Mouse (Mus musculus): ENCODE data around the gene Spryd3.
A peak's percentile ranks its signal among the peaks of the same experiment; 100 is the strongest.

Spryd3 gene

DNA sequence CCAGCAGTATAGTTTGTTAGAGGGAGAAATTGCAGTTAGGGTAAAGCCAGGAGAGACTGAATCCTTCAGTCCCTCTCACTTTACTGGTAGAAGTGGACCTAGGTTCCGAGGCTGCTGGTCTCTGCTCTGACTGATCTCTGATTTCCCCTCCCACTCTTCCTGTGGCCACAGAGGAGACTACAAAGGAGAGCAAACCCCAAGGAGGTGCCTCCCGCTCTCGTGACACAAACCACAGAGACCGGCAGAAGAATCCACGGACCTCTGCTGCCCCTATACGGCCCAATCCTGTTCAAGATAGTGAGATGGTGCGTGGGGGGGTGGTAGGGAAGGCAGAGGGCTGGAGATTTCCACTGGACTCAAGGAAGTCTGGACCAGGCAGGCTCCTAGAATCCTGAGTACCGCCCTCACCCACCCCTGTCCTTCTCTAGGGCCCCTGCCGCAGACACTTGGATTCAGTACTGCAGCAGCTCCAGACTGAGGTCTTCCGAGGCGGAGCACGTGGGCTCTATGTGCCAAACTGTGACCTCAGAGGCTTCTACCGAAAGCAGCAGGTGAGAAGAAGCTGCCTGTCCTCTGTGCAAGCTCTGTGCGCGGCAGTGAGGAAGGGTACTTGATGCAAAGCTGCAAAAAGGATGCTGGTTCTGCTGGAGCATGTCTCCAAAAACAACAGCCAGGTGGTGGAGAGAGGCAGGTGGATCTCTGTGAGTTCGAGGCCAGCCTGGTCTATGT lies 11.8 kb upstream of the Spryd3 start:
- no peak for DNase-seq (ENCODE audit: inconsistent ontology term)

- peak; percentile 38 for DNase-seq (ENCODE audit: inconsistent ontology term)
Measured at GRCm38 (mm10) chr15:102146882-102147281, 10.8 kb upstream of the Spryd3 start.

DNA sequence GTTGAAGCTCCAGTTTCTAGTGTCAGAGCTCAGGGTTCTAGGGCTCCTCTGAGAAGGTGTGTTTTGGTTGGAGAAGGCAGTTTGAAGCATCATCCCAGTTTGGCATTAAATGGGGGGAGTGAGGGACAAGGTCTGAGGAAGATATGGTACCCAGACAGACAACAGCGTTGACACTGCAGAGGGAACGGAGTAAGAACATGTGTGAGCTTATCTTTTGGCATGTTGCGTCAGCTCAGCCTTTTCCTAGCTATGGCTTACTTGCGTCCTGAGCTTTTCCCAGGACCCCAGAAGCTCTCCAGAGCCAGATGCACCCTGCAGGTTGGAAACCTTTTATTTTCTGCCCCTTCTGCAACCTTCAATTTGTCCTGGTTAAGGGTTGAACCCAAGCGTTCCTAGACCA lies 10.1 kb upstream of the Spryd3 start:
- DNase-seq (ENCODE audit: inconsistent ontology term), result no peak

DNA sequence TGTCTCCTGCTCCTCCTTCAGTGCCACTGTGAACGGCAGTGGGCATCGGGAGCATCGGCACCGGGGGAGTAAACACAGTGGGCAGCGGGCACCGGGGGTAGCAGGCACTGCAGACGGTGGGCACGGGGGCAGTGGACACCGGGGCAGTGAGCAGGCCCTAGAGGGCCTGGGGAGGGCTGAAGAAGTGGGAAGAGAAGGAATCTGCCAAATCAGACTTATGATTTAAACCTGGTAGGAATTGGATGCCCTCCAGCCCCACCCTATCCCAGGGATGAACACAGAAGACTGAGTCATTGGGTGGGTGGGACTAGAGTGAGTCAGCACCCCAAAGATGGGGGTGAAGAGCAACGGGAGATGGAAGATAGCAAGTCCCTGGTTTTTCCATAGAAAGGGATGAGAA lies 9.3 kb upstream of the Spryd3 start:
- DNase-seq (ENCODE audit: inconsistent ontology term), result peak; percentile 80

GRCm38 (mm10) chr15:102144726-102145125 lies 8.7 kb upstream of the Spryd3 start:
- DNase-seq (ENCODE audit: inconsistent ontology term), result no peak

DNA sequence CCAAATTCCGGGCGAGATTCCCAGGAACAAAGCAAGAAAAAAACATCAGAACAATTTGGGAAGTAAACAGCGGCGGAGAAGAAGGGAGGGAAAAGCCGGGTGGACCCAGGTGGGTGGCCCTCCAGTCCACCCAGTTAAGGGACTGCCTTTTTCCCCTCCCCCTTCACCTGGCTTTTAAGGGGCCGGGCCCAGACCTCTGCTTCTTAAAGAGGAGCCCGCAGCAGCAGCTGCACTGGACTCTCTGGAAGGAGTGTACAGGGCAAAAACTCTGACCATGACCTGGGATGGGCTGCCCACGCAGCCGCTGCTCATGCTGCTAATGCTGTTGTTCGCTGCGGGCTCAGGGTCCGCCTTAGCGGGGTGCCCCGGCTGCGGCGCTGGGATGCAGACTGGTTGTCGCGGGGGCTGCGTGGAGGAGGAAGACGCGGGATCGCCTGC lies 8.3 kb upstream of the Spryd3 start, which contains the start of gene Igfbp6:
TSS of gene Igfbp6 (plus strand) at position 89 of the 438 bp plus-strand sequence.
- no peak for DNase-seq (ENCODE audit: inconsistent ontology term)

DNA sequence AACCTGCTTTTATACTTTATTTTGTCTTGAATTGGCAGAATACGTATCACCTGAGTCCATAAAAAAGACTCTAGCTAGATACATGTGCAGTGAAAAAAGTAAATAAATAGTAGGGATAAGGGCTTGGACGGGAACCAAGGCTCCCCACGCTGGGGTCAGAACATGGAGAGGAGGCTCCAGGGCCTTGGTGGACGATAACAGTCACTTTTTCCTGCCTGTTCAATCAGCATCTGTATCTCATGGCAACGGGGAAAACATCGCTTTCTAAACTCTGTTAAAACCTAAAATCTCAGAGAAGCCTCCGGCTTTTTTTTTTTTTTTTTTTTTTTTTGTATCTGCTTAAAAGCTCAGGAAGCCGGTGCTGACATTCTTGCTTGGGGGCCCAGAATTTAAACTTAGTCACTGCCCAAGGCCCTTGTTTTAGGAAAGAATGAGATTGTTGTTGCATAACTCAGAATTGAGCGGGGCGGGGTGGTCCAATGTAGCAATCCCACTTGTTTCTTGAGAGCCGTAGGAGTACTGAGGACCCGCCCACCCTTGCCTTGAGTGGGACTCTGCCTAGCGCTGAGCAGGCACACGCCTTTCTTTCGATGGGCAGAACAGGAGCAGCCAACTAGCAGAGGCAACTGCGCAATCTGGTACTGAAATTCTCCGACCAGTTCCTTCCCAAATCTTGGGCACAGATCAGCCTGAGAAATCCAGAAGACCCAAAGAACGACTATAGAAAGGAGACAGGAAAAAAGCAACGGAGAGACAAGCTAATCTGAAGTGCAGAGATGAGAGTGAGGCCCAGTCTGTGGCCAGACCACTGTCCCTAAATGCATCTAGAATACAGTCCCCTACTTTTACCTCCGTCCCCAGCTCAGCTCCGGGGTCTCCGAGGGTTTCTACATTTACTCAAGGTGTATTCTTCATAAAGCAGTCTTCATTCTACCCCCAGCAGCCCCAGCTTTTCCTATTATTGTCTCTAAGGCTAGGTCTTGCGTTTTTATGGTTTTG lies 7.2 kb upstream of the Spryd3 start:
- DNase-seq (ENCODE audit: inconsistent ontology term), result peak; percentile 58

DNA sequence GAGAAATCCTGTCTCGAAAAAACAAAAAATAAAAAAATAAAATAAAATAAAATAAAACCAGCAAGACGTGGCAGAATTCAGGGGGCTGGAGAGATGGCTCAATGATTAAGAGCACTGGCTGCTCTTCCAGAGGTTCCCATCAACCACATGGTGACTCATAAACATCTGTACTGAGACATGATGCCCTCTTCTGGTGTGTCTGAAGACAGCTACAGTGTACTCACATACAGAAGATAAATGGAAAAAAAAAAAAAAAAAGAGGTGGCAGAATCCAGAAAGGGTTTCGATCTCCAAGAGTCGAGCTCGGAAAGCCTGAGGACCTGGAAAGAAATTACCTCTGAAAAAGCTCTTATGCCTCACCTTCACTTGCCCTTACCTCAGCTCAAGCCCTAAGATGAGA lies 5.1 kb upstream of the Spryd3 start:
- DNase-seq (ENCODE audit: inconsistent ontology term), result no peak

GRCm38 (mm10) chr15:102135522-102136128 lies 409 bp downstream of the Spryd3 start:
- no peak for DNase-seq (ENCODE audit: inconsistent ontology term)

GRCm38 (mm10) chr15:102134709-102135108 lies 1.3 kb downstream of the Spryd3 start:
- DNase-seq (ENCODE audit: inconsistent ontology term), result no peak

DNA sequence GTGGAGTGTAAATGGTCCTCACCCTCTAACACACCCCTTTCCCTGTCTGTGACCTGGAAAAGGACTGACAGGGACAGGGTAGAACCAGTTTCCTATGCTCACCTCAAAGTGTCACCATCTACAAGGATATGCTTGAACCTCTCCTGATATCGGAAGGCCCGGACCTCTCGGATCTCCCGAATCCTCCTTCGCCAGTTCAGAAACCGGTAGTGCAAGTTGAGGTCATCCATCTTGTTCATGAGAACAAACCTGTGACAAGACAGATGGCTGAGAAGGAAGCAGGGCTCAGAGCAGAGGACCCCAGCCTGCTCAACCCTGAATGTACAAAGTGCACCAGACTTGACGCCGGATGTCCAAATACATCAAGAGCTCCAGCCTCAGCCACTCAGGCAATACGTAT lies 2.7 kb downstream of the Spryd3 start:
- DNase-seq (ENCODE audit: inconsistent ontology term), result no peak

DNA sequence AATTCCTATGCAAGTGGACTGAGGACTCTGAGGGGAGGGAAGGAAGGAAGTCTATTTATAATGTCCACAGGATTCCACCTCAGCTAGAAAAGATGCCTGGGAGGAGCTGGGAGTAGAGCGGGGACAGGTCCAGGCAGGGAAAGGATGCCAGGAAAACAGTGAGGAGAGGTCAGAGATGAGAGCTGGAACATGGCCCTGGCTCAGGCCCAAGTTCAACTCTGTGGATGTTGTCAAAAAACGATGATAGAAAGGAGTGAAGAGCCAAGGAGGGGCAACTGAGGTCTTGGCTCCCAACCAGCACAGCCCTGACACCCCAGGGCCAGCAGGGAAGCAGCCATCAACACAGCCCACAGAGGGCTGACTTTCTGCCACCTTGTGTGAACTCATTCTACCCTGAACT lies 9.7 kb downstream of the Spryd3 start:
- no peak for DNase-seq (ENCODE audit: inconsistent ontology term)

DNA sequence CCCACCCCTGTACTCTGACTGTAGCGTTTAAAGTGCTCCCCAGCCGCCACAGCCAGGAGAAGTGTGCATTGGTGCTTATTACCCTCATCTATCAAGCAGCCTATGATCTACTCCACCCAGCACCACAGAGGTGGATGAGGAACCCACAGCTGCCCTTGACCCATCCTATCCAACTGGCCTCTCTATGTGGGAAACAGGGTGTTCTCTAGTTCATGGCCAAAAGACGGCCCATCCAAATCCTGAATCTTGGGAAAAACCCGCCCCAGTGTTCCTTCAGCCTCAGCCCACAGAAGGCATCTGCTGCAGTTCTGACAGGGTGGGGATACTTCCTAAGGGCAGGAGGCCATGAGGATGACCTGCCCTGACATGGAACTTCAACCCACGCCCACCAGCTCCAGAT lies 15.5 kb downstream of the Spryd3 start:
- DNase-seq (ENCODE audit: inconsistent ontology term), result no peak

GRCm38 (mm10) chr15:102119831-102120170 lies 16.2 kb downstream of the Spryd3 start:
- DNase-seq (ENCODE audit: inconsistent ontology term), result no peak

- DNase-seq (ENCODE audit: inconsistent ontology term), result no peak
Measured at GRCm38 (mm10) chr15:102119121-102119830, 16.8 kb downstream of the Spryd3 start.

GRCm38 (mm10) chr15:102118591-102118990 lies 17.4 kb downstream of the Spryd3 start:
- DNase-seq (ENCODE audit: inconsistent ontology term), result no peak

DNA sequence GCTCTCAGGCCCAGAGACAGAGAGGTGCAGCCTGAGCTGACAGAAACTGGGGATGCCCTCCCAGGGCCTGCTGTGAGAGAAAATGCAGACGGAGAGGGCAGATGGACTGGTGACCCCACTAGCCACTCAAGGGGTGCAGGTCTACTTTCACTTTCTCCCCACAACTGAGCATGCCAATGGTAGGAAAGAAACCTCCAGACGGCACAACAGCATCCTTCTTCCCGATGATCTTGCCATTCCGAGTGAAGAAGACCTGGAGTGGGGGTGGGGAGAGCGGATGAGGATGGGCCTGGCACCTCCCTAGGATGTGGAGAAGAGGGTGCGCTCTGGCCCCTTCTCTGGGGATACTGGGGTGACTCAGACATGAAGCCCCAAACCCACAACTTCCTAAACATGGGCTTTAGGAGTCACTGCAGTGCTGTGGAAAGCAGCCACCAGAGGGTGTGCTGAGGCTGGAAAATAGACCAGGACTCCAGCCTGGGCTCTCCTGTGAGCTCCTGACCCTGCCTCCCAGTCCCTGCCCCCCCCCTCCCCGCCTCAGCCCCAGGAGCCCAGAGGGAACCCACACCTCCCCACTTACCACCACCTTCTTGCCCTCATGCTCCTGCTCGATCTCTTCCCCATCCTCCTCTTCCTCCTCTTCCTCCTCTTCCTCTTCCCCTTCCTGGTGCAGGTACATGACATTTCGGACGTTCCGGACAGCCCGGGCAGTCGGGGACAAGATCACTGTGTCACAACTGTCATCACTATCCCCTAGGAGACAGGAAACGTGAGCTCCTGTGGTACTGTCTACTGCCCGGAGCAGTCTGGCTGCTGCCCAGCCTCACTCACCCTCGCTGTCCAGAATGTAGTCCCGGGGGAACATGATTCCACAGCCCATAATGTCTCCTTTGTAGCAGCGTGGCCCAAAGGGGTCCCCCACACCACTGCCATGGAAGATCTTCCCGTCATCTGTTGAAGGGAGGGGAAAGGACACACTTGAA lies 18.3 kb downstream of the Spryd3 start:
- DNase-seq (ENCODE audit: inconsistent ontology term), result no peak

- no peak for DNase-seq (ENCODE audit: inconsistent ontology term)
Measured at GRCm38 (mm10) chr15:102116753-102117415, 19.1 kb downstream of the Spryd3 start.

GRCm38 (mm10) chr15:102115731-102116231 lies 20.3 kb downstream of the Spryd3 start:
- DNase-seq (ENCODE audit: inconsistent ontology term), result no peak

All from Muller cell, postnatal 12 days (primary cell).